Mouse (Mus musculus) testis, postnatal 10 days (tissue): Measurements from ENCODE around the gene Smad3.

Experiments
- DNase-seq: peaks from one replicate; pipeline ENCODE4 v3.0.0; 2021; ENCODE audit warnings: low spot score

Smad3 gene

GRCm38 (mm10) chr9:63625090-63625756 lies 132.6 kb downstream of the Smad3 start:
- no peak for DNase-seq

DNA sequence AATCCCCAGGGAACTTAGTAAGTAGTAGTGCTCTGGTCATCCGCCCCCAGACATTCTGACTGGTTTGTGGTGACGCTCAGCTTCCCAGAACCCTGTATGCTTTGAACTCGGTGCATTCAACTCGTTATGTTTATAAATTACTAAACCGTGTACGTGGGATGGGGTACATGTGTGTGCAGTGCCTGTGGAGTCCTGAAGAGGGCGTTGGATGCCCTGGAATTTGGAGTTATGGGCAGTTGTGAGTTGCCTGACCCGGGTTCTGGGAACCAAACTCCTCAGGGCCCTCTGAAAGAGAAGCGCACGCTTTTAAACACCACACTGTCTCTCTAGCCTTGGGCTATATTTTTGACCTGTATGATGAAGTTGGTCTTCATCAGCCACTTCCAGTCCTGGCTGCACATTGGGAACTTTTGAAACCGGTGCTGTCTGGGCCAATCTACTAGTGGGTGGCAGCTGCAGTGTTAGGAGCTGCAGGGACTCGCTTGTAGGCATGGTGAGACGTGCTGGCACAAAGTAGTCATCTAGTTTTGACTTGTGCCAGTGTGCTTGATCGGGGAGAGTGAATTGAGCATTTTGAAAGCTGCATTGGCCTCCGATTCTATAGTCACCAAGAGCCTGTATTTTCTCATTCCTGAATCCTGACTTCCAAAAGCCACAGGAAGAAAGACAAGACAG lies 133.8 kb downstream of the Smad3 start:
- DNase-seq: no peak

DNA sequence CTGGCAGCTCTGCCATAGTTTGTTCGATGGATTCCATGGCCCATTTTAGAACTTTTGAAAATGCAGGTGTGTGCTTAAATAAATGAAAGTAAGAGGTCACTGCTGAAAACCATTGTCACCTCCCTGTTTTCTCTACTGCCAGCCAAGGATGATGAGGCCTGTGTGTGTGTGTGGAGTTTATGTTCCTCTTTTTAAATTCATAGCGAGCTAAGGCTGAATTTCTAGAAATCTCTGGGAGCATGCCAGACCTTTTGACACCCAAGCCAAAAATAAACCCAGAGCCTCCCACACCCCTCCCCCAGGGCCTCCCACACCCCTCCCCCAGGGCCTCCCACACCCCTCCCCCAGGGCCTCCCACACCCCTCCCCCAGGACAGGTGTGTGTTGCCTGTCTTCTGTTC lies 139.8 kb downstream of the Smad3 start:
- no peak for DNase-seq

GRCm38 (mm10) chr9:63614018-63614985 lies 143.5 kb downstream of the Smad3 start:
- no peak for DNase-seq

- no peak for DNase-seq
Measured at GRCm38 (mm10) chr9:63613569-63613968, 144.2 kb downstream of the Smad3 start.

DNA sequence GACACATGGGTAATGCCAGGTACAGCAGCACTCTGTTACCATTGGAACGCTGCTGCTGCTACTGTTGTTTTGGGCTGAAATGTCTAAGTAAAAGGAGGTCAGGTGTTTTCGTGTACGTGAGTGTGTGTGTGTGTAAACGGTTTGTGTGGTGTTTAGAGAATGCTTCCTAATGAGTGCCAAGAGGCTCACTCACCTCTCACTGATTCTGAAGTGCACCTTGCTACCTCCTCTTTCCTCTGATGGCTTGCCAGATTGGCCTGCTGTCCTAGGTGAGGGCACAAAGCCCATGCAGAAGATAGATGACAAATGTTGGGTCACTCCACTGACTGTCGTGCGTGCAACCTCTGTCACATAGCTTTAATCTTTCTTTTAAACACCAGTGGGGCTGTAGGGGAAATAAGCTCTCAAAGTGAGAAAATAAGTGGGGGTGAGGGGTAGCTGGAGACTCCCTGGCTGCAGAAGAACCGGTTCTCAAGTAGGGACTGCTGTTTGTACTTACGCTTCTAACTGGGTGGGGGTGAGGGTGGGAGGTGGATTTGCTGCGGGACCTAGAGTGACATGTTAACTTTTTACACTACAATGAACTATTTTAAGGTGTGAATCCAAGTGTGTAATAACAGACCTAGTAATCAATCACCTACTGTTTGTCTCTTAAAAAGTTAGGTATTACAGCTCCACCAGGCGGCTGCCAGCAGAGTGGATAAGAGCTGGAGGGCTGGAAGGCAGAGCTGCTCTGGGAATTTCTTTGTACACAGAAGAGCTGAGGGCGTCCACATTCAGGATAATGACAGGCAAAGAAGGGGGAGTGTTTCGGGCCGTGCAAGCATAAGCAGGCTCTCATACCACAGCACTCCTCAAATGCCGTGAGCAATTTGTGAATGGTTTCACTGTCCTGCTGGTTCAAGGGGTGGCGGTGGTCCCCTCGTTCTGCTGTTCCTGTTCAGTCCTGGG lies 145.0 kb downstream of the Smad3 start:
- no peak for DNase-seq

DNA sequence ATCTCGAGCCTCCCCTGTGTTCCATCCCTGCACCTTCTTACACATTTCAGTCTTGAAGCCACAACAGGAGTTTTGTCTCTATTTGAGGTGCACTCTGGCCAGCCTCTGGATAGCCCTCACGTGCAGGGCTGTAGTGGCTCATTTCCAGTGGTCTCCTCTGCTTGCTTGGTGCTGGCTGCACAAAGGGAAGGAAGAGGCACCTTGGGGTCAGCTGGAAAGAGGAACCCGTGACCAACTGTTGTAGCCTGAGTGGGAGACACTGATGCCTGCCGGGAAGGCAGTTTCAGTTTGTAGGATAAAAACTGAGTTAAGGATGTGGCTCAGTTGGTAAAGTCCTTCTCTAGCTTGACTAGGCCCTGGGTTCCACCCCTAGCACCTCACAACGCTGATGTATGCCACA lies 145.8 kb downstream of the Smad3 start:
- no peak for DNase-seq

DNA sequence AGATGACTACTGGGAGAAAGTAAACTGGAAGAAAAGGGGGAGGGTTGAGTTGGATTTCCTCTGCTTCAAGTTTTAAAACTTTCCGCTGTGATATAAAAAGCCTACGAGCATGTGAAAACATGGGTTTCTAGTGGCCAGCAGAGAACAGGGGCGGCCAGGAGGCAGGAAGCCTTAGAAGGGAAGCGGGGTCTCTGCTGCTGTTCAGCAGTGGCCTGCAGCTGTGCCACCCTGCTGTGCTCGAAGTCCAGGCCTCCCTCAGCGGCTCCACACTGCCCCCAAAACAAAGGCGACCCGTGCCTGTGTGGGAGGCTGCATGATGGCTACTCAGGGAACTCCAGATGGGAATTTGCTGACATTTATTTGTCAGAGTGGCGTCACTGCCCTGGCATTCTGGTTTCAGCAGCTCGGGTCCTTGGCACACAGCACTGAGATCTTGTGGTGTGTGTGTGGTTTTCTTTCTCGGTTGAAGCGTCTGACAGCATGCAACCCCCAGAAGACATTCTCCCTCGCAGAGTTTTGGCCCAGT lies 146.9 kb downstream of the Smad3 start:
- DNase-seq: peak; percentile 52

- DNase-seq: no peak
Measured at GRCm38 (mm10) chr9:63610231-63610630, 147.6 kb downstream of the Smad3 start.

- DNase-seq: no peak
Measured at GRCm38 (mm10) chr9:63609776-63610175, 148.0 kb downstream of the Smad3 start.

DNA sequence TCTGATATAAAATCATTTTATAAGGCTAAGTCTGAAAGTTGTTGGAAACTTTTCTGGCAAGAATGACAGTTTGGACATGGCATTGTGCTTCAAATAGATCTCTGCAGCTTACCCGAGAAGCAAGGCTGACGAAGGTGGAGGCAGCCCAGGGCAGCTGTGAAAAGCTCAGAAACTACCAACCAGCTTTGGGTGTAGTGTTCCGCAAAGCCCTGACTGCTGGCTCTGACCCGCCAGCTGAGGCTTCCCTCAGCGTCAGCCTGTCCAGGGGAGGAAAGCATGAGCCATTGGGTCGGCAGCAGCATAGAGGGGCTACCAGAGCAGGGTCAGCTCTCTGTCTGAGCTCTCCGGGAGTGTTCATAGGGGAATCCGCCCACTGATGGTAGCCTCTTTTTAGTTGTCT lies 148.5 kb downstream of the Smad3 start:
- DNase-seq: no peak

GRCm38 (mm10) chr9:63608006-63608405 lies 149.8 kb downstream of the Smad3 start:
- DNase-seq: no peak

- DNase-seq: no peak
Measured at GRCm38 (mm10) chr9:63606594-63606993, 151.2 kb downstream of the Smad3 start.

GRCm38 (mm10) chr9:63603849-63604248 lies 153.9 kb downstream of the Smad3 start:
- DNase-seq: no peak

GRCm38 (mm10) chr9:63602043-63602939 lies 155.5 kb downstream of the Smad3 start, which contains the start of the genes Iqch and Aagab:
Gene Iqch (minus strand): TSS chr9:63602493.
Gene Aagab (plus strand): TSS chr9:63602660.
- peak; percentile 97 for DNase-seq
